Mouse (Mus musculus): Measurements from ENCODE around the gene Rfc2.

GRCm38 (mm10) chr5:134581146-134581545 lies at the start of gene Rfc2:
- TF ChIP-seq CTCF (IDR thresholded peaks at IDR 0.05; ENCODE audit: borderline replicate concordance, control insufficient read depth, extremely low read depth, insufficient read depth, low read length, poor library complexity), result no peak
- no peak for TF ChIP-seq POLR2A (IDR thresholded peaks at IDR 0.05; ENCODE audit: control insufficient read depth, extremely low read depth, insufficient read depth, low read length, poor library complexity)
